Mouse (Mus musculus): ENCODE data around the gene Rpain. TPM values are rescaled to one million over a fixed set of nuclear protein-coding genes. Genes with fewer than 3 reads are reported as not detected.

Gene Rpain
- polyA plus RNA-seq, 1 experiment from 2014 or later: 73.8 TPM

- no peaks in the 10 kb centered on the region for H3K9me3 ChIP-seq (ENCODE audit: control insufficient read depth, low read length)
- ATAC-seq (ENCODE audit: low FRiP score) (no peak), DNase-seq (ENCODE audit: low spot score) (no peak)
- no peaks in the 10 kb centered on the region for H3K27me3 ChIP-seq (ENCODE audit: control insufficient read depth, insufficient read depth, low read length)
- H3K4me1 ChIP-seq (replicated peaks; ENCODE audit: control insufficient read depth, insufficient read depth, low read length): peaks cover 5% of the 10 kb centered on the region; the same call in 1 of the 2 replicates
- no peak overlapping the region for H3K9ac ChIP-seq (ENCODE audit: low read depth, low read length)
- no peak overlapping the region for H3K4me2 ChIP-seq (replicated peaks; ENCODE audit: low read depth, low read length)
- peaks cover 11% of the 10 kb centered on the region for H3K36me3 ChIP-seq (ENCODE audit: control insufficient read depth, insufficient read depth, low read length)
- 91% methylated on average over 7 of the region's 7 CpGs for WGBS
- no peak overlapping the region for H3K4me3 ChIP-seq (ENCODE audit: low read depth, low read length)
- H3K27ac ChIP-seq (ENCODE audit: low read depth, low read length): no peak overlapping the region
These were observed 37.8 kb downstream of the Rpain start for GRCm38 (mm10) chr11:71007831-71008230.

GRCm38 (mm10) chr11:71008321-71008720 lies 38.3 kb downstream of the Rpain start:
- Histone ChIP-seq H3K9me3 (ENCODE audit: control insufficient read depth, low read length) (no peaks in the 10 kb centered on the region), H3K4me3 (ENCODE audit: low read depth, low read length) (no peak overlapping the region), H3K27me3 (ENCODE audit: control insufficient read depth, insufficient read depth, low read length) (no peaks in the 10 kb centered on the region), H3K4me1 (replicated peaks; ENCODE audit: control insufficient read depth, insufficient read depth, low read length) (0 out of 2 replicates have a peak, but pooled peaks cover under 1% of the 10 kb centered on the region), H3K9ac (ENCODE audit: low read depth, low read length) (no peak overlapping the region), H3K36me3 (ENCODE audit: control insufficient read depth, insufficient read depth, low read length) (peaks cover 11% of the 10 kb centered on the region), H3K4me2 (replicated peaks; ENCODE audit: low read depth, low read length) (no peak overlapping the region), H3K27ac (ENCODE audit: low read depth, low read length) (no peak overlapping the region)
- ATAC-seq (ENCODE audit: low FRiP score): no peak
- WGBS: 93% methylated on average over 3 of the region's 3 CpGs
- no peak for DNase-seq (ENCODE audit: low spot score)

GRCm38 (mm10) chr11:71012743-71013142 lies 42.7 kb downstream of the Rpain start:
- H3K4me2 ChIP-seq (replicated peaks; ENCODE audit: low read depth, low read length): no peak overlapping the region
- no peaks in the 10 kb centered on the region for H3K27me3 ChIP-seq (ENCODE audit: control insufficient read depth, insufficient read depth, low read length)
- ATAC-seq (ENCODE audit: low FRiP score): no peak
- DNase-seq (ENCODE audit: low spot score): no peak
- no peak overlapping the region for H3K9ac ChIP-seq (ENCODE audit: low read depth, low read length)
- 93% methylated on average over 7 of the region's 7 CpGs for WGBS
- H3K36me3 ChIP-seq (ENCODE audit: control insufficient read depth, insufficient read depth, low read length): peaks cover 11% of the 10 kb centered on the region
- no peak overlapping the region for H3K27ac ChIP-seq (ENCODE audit: low read depth, low read length)
- no peaks in the 10 kb centered on the region for H3K4me1 ChIP-seq (replicated peaks; ENCODE audit: control insufficient read depth, insufficient read depth, low read length)
- H3K4me3 ChIP-seq (ENCODE audit: low read depth, low read length): no peak overlapping the region
- no peaks in the 10 kb centered on the region for H3K9me3 ChIP-seq (ENCODE audit: control insufficient read depth, low read length)

- H3K27me3 ChIP-seq (ENCODE audit: control insufficient read depth, insufficient read depth, low read length): no peaks in the 10 kb centered on the region
- no peak overlapping the region for H3K4me3 ChIP-seq (ENCODE audit: low read depth, low read length)
- DNase-seq (ENCODE audit: low spot score): no peak
- peaks cover 3% of the 10 kb centered on the region; the same call in 1 of the 2 replicates for H3K36me3 ChIP-seq (ENCODE audit: control insufficient read depth, insufficient read depth, low read length)
- no peaks in the 10 kb centered on the region for H3K9me3 ChIP-seq (ENCODE audit: control insufficient read depth, low read length)
- WGBS: 91% methylated on average over 1 of the region's 1 CpGs
- no peak for ATAC-seq (ENCODE audit: low FRiP score)
- H3K9ac ChIP-seq (ENCODE audit: low read depth, low read length): no peak overlapping the region
- no peak overlapping the region for H3K4me2 ChIP-seq (replicated peaks; ENCODE audit: low read depth, low read length)
- H3K4me1 ChIP-seq (replicated peaks; ENCODE audit: control insufficient read depth, insufficient read depth, low read length): peaks cover 8% of the 10 kb centered on the region
- no peak overlapping the region for H3K27ac ChIP-seq (ENCODE audit: low read depth, low read length)
These were observed 47.0 kb downstream of the Rpain start for GRCm38 (mm10) chr11:71017051-71017450.

- Histone ChIP-seq H3K9me3 (ENCODE audit: control insufficient read depth, low read length) (no peaks in the 10 kb centered on the region), H3K4me2 (replicated peaks; ENCODE audit: low read depth, low read length) (peak overlapping the region; percentile 84), H3K27me3 (ENCODE audit: control insufficient read depth, insufficient read depth, low read length) (no peaks in the 10 kb centered on the region), H3K27ac (ENCODE audit: low read depth, low read length) (peak overlapping the region; percentile 48; the same call in 1 of the 2 replicates), H3K9ac (ENCODE audit: low read depth, low read length) (peak overlapping the region; percentile 85), H3K4me3 (ENCODE audit: low read depth, low read length) (peak overlapping the region; percentile 85), H3K36me3 (ENCODE audit: control insufficient read depth, insufficient read depth, low read length) (no peaks in the 10 kb centered on the region), H3K4me1 (replicated peaks; ENCODE audit: control insufficient read depth, insufficient read depth, low read length) (peaks cover 8% of the 10 kb centered on the region)
- no peak for ATAC-seq (ENCODE audit: low FRiP score)
- 6% methylated on average over 28 of the region's 28 CpGs for WGBS
- no peak for DNase-seq (ENCODE audit: low spot score)
These were observed 48.6 kb downstream of the Rpain start for GRCm38 (mm10) chr11:71018416-71019200.

- Histone ChIP-seq H3K27ac (ENCODE audit: low read depth, low read length) (peak within 1 kb of the TSS; percentile 86), H3K36me3 (ENCODE audit: control insufficient read depth, insufficient read depth, low read length) (no peaks in the 10 kb centered on the region)
- WGBS: under 1% methylated on average over 67 of the region's 71 CpGs
These were observed 49.4 kb downstream of the Rpain start, which contains the start of the genes Mis12 and Derl2 for GRCm38 (mm10) chr11:71019201-71020068. Gene Mis12, plus strand, starts transcription at chr11:71019611. Gene Derl2, minus strand, starts transcription at chr11:71019841.

More at GRCm38 (mm10) chr11:71019201-71020068, 49.4 kb downstream of the Rpain start, which contains the start of the genes Mis12 and Derl2:
- peak; percentile 96 for DNase-seq (ENCODE audit: low spot score)
- peaks cover 8% of the 10 kb centered on the region for H3K4me1 ChIP-seq (replicated peaks; ENCODE audit: control insufficient read depth, insufficient read depth, low read length)
- peak within 1 kb of the TSS; percentile 84 for H3K4me2 ChIP-seq (replicated peaks; ENCODE audit: low read depth, low read length)
- peak within 1 kb of the TSS; percentile 85 for H3K4me3 ChIP-seq (ENCODE audit: low read depth, low read length)
- no peaks in the 10 kb centered on the region for H3K9me3 ChIP-seq (ENCODE audit: control insufficient read depth, low read length)
- no peaks in the 10 kb centered on the region for H3K27me3 ChIP-seq (ENCODE audit: control insufficient read depth, insufficient read depth, low read length)
- ATAC-seq (ENCODE audit: low FRiP score): peak; percentile 100
- H3K9ac ChIP-seq (ENCODE audit: low read depth, low read length): peak within 1 kb of the TSS; percentile 85

Other genes with a start within 250 kb of the Rpain start
- 9.0 and 11.1 TPM in 2 replicates for gene Zfp3, start 206.0 kb upstream of the Rpain start, polyA plus RNA-seq (2014; fragmentation: Nextera tagmentation; extraction: Ambion mirVana)
- gene Scimp, start 157.6 kb upstream of the Rpain start, polyA plus RNA-seq (2014; fragmentation: Nextera tagmentation; extraction: Ambion mirVana): 0.22 TPM in 1 of 2 replicates, not detected in the other
- gene Rabep1, start 125.4 kb upstream of the Rpain start, polyA plus RNA-seq (2014; fragmentation: Nextera tagmentation; extraction: Ambion mirVana): 43.0 and 48.6 TPM in 2 replicates
- 169 and 172 TPM in 2 replicates for gene Nup88, start 240 bp upstream of the Rpain start, polyA plus RNA-seq (2014; fragmentation: Nextera tagmentation; extraction: Ambion mirVana)
- gene C1qbp, start 12.8 kb downstream of the Rpain start, polyA plus RNA-seq (2014; fragmentation: Nextera tagmentation; extraction: Ambion mirVana): 220 and 232 TPM in 2 replicates
- 17.8 and 19.3 TPM in 2 replicates for gene Dhx33, start 34.2 kb downstream of the Rpain start, polyA plus RNA-seq (2014; fragmentation: Nextera tagmentation; extraction: Ambion mirVana)
- gene Mis12, start 49.4 kb downstream of the Rpain start, polyA plus RNA-seq (2014; fragmentation: Nextera tagmentation; extraction: Ambion mirVana): 47.0 and 49.1 TPM in 2 replicates
- gene Derl2, start 49.6 kb downstream of the Rpain start, polyA plus RNA-seq (2014; fragmentation: Nextera tagmentation; extraction: Ambion mirVana): 43.5 and 47.5 TPM in 2 replicates
- gene 6330403K07Rik, start 63.3 kb downstream of the Rpain start, polyA plus RNA-seq (2014; fragmentation: Nextera tagmentation; extraction: Ambion mirVana): 122 and 146 TPM in 2 replicates
- gene Nlrp1a, start 174.5 kb downstream of the Rpain start, polyA plus RNA-seq (2014; fragmentation: Nextera tagmentation; extraction: Ambion mirVana): 0.04 and 0.15 TPM in 2 replicates

Data from hindbrain, embryonic 11.5 days (tissue).